Mouse (Mus musculus) E14TG2a.4 (cell line): ENCODE data around the gene Csrp1.

Experiments
- H3K27me3 ChIP-seq: 2 replicates; pipeline ENCODE4 v1.6.1; 2014; ENCODE audit warnings: low read length, control low read depth; ENCODE audit not compliant: insufficient read depth
- H3K36me3 ChIP-seq: 2 replicates; pipeline ENCODE4 v1.6.1; 2014; ENCODE audit warnings: low read length, control low read depth; ENCODE audit not compliant: insufficient read depth
- H3K4me1 ChIP-seq: replicated peaks from 2 replicates; pipeline ENCODE4 v1.6.1; 2014; ENCODE audit warnings: low read depth, low read length, control low read depth
- H3K4me3 ChIP-seq: replicated peaks from 2 replicates; pipeline ENCODE4 v1.5.1; 2014; ENCODE audit warnings: mild to moderate bottlenecking, low read length
- H3K9me3 ChIP-seq: 2 replicates; pipeline ENCODE4 v1.6.1; 2014; ENCODE audit warnings: low read length, control low read depth
- CTCF ChIP-seq: conservative IDR thresholded peaks from 2 replicates; pipeline ENCODE4 v1.5.1; 2014; ENCODE audit warnings: low read length
- NANOG ChIP-seq: IDR thresholded peaks from 2 replicates; pipeline ENCODE4 v1.6.1; 2014; ENCODE audit warnings: borderline replicate concordance, low read length, mixed read lengths
- POU5F1 ChIP-seq: IDR thresholded peaks from 2 replicates; pipeline ENCODE4 v1.6.1; 2014; ENCODE audit warnings: low read length, borderline replicate concordance

The Csrp1 gene

GRCm38 (mm10) chr1:135700605-135701004, 19.3 kb upstream of the Csrp1 start:
- H3K4me3 ChIP-seq: no peak overlapping the region
- peaks cover 26% of the 10 kb centered on the region for H3K4me1 ChIP-seq
- peak; percentile 57 for TF ChIP-seq CTCF
- TF ChIP-seq NANOG: no peak
- TF ChIP-seq POU5F1: no peak
- H3K27me3 ChIP-seq: peaks cover 29% of the 10 kb centered on the region
- no peaks in the 10 kb centered on the region for H3K36me3 ChIP-seq
- H3K9me3 ChIP-seq: peaks cover 3% of the 10 kb centered on the region; the same call in 1 of the 2 replicates

DNA sequence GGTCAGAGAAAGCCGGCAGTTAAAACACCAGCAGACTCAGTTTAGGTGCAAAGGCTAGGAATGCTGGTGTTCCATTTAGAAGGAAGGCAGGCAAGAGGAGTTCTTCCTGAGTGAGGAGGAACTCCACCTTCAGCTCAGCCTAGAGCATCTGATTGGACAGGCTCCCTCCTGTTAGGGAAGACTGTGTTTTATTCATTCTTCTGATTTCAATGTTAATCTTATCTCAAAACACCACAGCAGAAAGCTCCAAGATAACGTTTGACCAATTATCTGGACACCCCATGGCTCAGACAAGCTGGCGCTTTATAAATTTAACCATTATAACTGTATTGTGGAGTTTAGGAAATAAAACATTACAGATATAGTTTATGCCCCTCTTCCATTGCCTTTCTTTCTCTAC, 18.5 kb upstream of the Csrp1 start:
- peaks cover 26% of the 10 kb centered on the region for H3K4me1 ChIP-seq
- no peaks in the 10 kb centered on the region for H3K9me3 ChIP-seq
- TF ChIP-seq POU5F1: no peak
- no peak for TF ChIP-seq CTCF
- TF ChIP-seq NANOG: no peak
- H3K36me3 ChIP-seq: no peaks in the 10 kb centered on the region
- no peak overlapping the region for H3K4me3 ChIP-seq
- H3K27me3 ChIP-seq: peaks cover 27% of the 10 kb centered on the region

DNA sequence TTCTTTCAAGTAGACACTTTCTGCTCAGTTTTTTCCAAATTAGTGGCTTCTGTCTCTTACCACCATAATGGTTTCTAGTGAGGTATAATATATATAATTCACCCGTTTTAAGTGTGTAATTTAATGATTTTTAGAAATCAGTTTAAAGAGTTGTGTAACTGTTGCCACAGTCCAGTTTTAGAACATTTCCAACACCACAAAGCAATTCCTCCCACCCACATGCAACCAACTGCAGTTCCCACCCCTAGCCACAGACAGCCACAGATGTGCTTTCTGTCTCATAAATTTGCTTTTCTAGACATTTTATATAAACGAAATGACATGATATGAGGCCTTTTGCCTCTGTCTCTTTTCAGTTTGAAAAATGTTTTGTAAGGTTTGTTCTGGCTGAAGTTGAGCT, 17.1 kb upstream of the Csrp1 start:
- peaks cover 17% of the 10 kb centered on the region for H3K27me3 ChIP-seq
- no peaks in the 10 kb centered on the region for H3K36me3 ChIP-seq
- no peak overlapping the region for H3K4me3 ChIP-seq
- TF ChIP-seq POU5F1 (no peak), NANOG (no peak), CTCF (no peak)
- no peaks in the 10 kb centered on the region for H3K9me3 ChIP-seq
- peaks cover 23% of the 10 kb centered on the region for H3K4me1 ChIP-seq

GRCm38 (mm10) chr1:135704317-135704821, 15.5 kb upstream of the Csrp1 start:
- Histone ChIP-seq H3K36me3 (no peaks in the 10 kb centered on the region), H3K4me1 (peaks cover 12% of the 10 kb centered on the region), H3K27me3 (peaks cover 6% of the 10 kb centered on the region), H3K9me3 (no peaks in the 10 kb centered on the region), H3K4me3 (no peak overlapping the region)
- TF ChIP-seq NANOG (no peak), POU5F1 (no peak), CTCF (peak; percentile 43)

DNA sequence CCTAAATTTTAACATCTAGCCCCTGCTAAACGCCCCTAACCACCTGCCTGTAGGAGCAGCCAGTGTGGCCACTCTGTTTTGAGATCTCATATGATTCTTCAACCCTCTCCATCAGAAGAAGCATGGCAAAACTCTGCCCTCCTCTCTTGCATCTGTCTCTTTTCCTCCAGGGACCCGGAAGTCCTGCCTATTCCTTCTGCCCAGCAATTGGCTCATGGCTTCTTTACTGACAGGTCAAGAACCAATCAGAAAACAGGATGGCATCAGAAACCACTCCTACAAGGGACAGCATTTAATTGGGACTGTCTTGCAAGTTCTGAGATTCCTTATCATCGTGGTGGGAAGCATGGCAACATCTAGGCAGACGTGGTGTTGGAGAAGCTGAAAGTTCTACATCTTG, 11.5 kb upstream of the Csrp1 start:
- peaks cover 14% of the 10 kb centered on the region for H3K4me1 ChIP-seq
- H3K9me3 ChIP-seq: no peaks in the 10 kb centered on the region
- peak overlapping the region; percentile 80 for H3K4me3 ChIP-seq
- no peaks in the 10 kb centered on the region for H3K27me3 ChIP-seq
- no peaks in the 10 kb centered on the region for H3K36me3 ChIP-seq
- no peak for TF ChIP-seq POU5F1
- TF ChIP-seq NANOG: no peak
- TF ChIP-seq CTCF: no peak

GRCm38 (mm10) chr1:135711126-135711525, 8.7 kb upstream of the Csrp1 start:
- H3K36me3 ChIP-seq: no peaks in the 10 kb centered on the region
- H3K27me3 ChIP-seq: no peaks in the 10 kb centered on the region
- no peak overlapping the region for H3K4me3 ChIP-seq
- no peak for TF ChIP-seq NANOG
- no peak for TF ChIP-seq POU5F1
- no peak for TF ChIP-seq CTCF
- peaks cover 37% of the 10 kb centered on the region for H3K4me1 ChIP-seq
- H3K9me3 ChIP-seq: no peaks in the 10 kb centered on the region

- H3K27me3 ChIP-seq: no peaks in the 10 kb centered on the region
- H3K36me3 ChIP-seq: no peaks in the 10 kb centered on the region
- peaks cover 34% of the 10 kb centered on the region for H3K4me1 ChIP-seq
- TF ChIP-seq POU5F1: no peak
- no peak for TF ChIP-seq CTCF
- TF ChIP-seq NANOG: no peak
- no peaks in the 10 kb centered on the region for H3K9me3 ChIP-seq
- H3K4me3 ChIP-seq: no peak overlapping the region
Measured at GRCm38 (mm10) chr1:135714028-135714815, 5.6 kb upstream of the Csrp1 start.

DNA sequence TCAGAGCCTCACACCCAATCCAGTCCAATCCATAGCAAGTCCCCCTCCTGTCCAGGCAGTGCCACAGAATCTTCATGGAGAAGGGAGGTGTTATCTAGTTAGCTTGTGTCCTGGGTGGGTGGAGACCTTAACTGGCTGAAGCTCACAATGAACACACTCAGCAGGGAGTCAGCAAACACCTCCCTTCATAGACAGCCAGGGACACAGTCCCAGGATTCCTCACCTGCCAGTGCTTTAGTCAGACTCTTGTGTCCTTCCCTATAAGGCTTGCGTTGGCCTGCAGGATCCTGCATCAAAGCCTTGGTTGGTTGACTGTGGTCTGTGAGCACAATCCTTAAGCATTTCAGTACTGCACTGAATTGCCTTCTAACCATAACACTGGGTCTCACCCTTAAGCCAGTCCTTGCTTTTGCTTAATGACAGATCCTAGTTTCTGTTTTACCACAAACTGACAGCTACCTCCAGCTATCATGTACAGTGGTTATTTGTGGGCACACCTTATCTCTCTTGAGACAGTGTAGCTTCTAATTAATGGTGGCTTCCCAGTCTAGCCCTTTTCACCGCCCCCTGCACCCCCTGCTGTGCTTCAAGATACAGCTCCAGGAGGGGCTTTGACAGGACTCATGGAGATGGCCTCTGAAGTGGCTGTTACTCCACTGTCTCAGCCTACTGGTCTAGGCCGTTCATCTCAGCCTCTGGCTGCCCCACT, 4.8 kb upstream of the Csrp1 start:
- Histone ChIP-seq H3K27me3 (no peaks in the 10 kb centered on the region), H3K4me1 (peaks cover 40% of the 10 kb centered on the region), H3K9me3 (no peaks in the 10 kb centered on the region), H3K4me3 (no peak overlapping the region), H3K36me3 (no peaks in the 10 kb centered on the region)
- TF ChIP-seq NANOG (no peak), CTCF (no peak), POU5F1 (no peak)
